Mouse (Mus musculus) small intestine, adult 2 months (tissue): Measurements from ENCODE around the gene Aldh3a2. TPM values are rescaled to one million over a fixed set of nuclear protein-coding genes. Genes with fewer than 3 reads are reported as not detected.
"Not testable (repeated sequence)": the region's sequence is repeated elsewhere in the genome, so short reads cannot be mapped to it uniquely, and the experiment has no call there.

Experiments used
- H3K27ac ChIP-seq: fragments of 200-500 bp; 2 replicates; pipeline ENCODE4 v1.5.1; 2012; ENCODE audit warnings: low read depth, low read length, control low read depth, inconsistent platforms; ENCODE audit not compliant: insufficient read depth
- H3K27me3 ChIP-seq: fragments of 200-500 bp; 2 replicates; pipeline ENCODE4 v1.6.1; 2012; ENCODE audit warnings: mild to moderate bottlenecking, moderate library complexity, low read length, inconsistent platforms; ENCODE audit not compliant: control insufficient read depth, insufficient read depth
- H3K36me3 ChIP-seq: fragments of 200-500 bp; 2 replicates; pipeline ENCODE4 v1.6.1; 2012; ENCODE audit warnings: mild to moderate bottlenecking, low read length, control low read depth, inconsistent platforms; ENCODE audit not compliant: control insufficient read depth, insufficient read depth
- H3K4me1 ChIP-seq: fragments of 200-500 bp; 2 replicates; pipeline ENCODE4 v1.6.1; 2012; ENCODE audit warnings: low read length, inconsistent platforms, mixed read lengths; ENCODE audit not compliant: control insufficient read depth, insufficient read depth, insufficient read length
- H3K4me3 ChIP-seq: fragments of 200-500 bp; 2 replicates; pipeline ENCODE4 v1.5.1; 2012; ENCODE audit warnings: low read depth, mild to moderate bottlenecking, control low read depth, inconsistent platforms, low read length, moderate library complexity
- CTCF ChIP-seq: fragments of 200-500 bp; IDR thresholded peaks from 2 replicates; pipeline ENCODE4 v1.5.1; 2012; ENCODE audit warnings: low read depth, mild to moderate bottlenecking, control low read depth, inconsistent platforms, low read length, moderate library complexity, mixed read lengths; ENCODE audit not compliant: insufficient replicate concordance, insufficient read length; ENCODE audit errors: extremely low read depth
- POLR2A ChIP-seq: fragments of 200-500 bp; IDR thresholded peaks from 2 replicates; pipeline ENCODE4 v1.6.1; 2012; ENCODE audit warnings: low read depth, mild to moderate bottlenecking, control low read depth, inconsistent platforms, low read length, moderate library complexity
- WGBS: fragments of 180-500 bp; shearing (Covaris S2); methylation state at CpG from one replicate; pipeline ENCODE4 v1.1.7; 2018; 5-methylcytosine and 5-hydroxymethylcytosine counted together
- polyA plus RNA-seq: library from polyadenylated mRNA; depleted of rRNA; stranded (reverse); fragments of >200 nt; gene quantifications from 2 replicates; pipeline ENCODE4 v1.2.3, GENCODE M21; 2012

Gene Aldh3a2
- polyA plus RNA-seq, 1 experiment: 166 TPM

DNA sequence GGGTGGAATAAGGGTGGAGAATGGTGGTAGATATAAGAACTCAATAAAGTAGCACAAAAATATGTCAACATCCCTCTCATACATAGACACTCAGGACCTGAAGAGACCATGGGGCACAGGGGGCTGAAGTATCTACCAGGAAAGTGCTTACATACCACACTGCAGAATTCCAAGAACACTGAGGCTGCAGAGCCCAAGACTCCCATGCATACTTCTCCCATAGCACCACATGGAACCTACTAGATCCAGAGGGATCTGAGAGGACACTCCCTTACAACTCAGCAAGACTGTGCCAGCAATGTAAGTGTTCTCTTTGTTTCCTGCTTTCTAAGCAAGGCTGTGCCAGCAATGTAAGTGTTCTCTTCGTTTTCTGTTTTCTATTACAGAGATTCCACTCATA lies 83.4 kb downstream of the Aldh3a2 start:
- no peak overlapping the region for H3K27ac ChIP-seq
- H3K4me3 ChIP-seq: no peak overlapping the region
- H3K4me1 ChIP-seq: no peaks in the 10 kb centered on the region
- TF ChIP-seq CTCF (no peak), POLR2A (no peak)
- WGBS: 72% methylated on average over 1 of the region's 1 CpGs
- H3K27me3 ChIP-seq: no peaks in the 10 kb centered on the region
- H3K36me3 ChIP-seq: no peaks in the 10 kb centered on the region

DNA sequence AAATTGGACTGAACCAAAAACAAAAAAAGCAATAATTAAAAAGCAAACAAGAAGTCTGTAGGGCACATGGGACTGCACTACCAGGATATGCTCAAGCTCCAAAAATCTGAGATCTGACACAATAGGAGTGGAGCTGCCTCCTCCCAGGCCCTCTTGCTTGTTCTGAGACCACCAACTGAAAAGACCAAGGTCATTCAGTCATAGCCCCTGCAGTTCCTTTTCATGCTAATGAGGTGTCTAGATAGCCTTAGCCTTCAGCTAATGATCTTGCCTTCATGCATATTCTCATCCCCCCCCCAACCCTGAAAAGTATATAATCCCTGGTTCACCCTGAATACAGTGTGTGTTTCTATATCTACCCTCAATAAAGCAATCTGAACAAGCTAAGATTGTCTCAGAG lies 85.6 kb downstream of the Aldh3a2 start:
- TF ChIP-seq POLR2A (no peak), CTCF (no peak)
- no peak overlapping the region for H3K27ac ChIP-seq
- H3K4me1 ChIP-seq: no peaks in the 10 kb centered on the region
- H3K27me3 ChIP-seq: no peaks in the 10 kb centered on the region
- no peak overlapping the region for H3K4me3 ChIP-seq
- H3K36me3 ChIP-seq: no peaks in the 10 kb centered on the region

DNA sequence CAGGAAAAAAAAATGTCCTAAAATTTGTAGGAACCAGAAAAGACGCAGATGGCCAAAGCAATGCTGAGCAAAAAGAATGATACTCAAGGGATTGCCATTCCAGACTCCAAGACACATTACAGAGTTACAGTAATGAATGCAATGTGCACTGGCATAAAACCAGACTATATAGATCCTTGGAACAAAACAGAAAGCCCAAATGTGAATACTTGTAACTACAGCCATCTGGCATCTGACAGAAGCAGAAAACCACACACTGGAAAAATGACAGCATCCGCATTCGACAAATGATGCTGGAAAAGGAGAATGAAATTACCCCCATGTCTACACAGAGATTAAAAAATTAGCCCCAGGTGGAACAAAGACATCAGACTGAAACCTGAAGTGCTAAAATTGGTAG lies 86.9 kb downstream of the Aldh3a2 start:
- Histone ChIP-seq H3K27ac (no peak overlapping the region), H3K4me1 (no peaks in the 10 kb centered on the region), H3K36me3 (no peaks in the 10 kb centered on the region), H3K4me3 (no peak overlapping the region), H3K27me3 (no peaks in the 10 kb centered on the region)
- TF ChIP-seq POLR2A: no peak
- no peak for TF ChIP-seq CTCF
- WGBS: 89% methylated on average over 3 of the region's 3 CpGs

DNA sequence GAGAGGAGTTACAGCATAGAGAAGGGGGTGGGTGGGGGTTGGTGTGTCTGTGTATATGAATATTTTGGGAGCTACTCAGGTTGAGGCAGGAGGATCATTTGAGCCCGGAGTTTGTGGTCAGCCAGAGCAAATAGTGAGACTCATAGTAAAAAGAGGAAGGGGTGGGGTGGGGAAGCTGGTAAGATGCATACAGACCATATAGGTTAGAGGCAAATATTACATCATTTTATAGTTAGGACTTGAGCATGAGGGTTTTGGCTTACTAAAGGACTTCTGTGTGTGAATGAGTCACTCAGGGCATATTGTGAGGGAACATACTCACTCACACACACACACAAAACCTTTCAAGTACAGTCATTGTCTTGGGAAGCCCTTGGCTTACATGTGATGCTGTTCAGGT lies 90.9 kb downstream of the Aldh3a2 start:
- 81% methylated on average over 1 of the region's 1 CpGs for WGBS
- no peak for TF ChIP-seq POLR2A
- TF ChIP-seq CTCF: no peak
- Histone ChIP-seq H3K36me3 (no peaks in the 10 kb centered on the region), H3K27ac (no peak overlapping the region), H3K4me3 (no peak overlapping the region), H3K4me1 (0 out of 2 replicates have a peak, but pooled peaks cover 2% of the 10 kb centered on the region), H3K27me3 (no peaks in the 10 kb centered on the region)

DNA sequence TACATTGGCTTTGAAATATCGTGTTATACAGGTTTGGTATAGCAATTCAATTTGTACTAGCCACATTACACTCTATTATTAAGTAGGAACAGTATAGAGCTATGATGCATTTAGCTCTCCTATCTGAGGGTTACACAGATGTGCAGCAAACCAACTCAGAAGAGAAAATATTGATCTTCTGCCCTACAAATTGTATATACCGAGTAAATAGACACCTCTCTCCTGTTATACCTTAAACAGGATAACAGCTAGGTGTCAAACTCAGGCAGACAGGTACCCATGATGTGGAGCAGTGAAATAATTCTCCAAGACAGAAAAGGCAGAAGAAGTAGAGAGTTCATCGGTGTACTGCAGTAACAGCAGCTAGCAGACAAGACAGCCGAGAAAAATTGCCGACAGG lies 91.5 kb downstream of the Aldh3a2 start:
- 63% methylated on average over 5 of the region's 5 CpGs for WGBS

DNA sequence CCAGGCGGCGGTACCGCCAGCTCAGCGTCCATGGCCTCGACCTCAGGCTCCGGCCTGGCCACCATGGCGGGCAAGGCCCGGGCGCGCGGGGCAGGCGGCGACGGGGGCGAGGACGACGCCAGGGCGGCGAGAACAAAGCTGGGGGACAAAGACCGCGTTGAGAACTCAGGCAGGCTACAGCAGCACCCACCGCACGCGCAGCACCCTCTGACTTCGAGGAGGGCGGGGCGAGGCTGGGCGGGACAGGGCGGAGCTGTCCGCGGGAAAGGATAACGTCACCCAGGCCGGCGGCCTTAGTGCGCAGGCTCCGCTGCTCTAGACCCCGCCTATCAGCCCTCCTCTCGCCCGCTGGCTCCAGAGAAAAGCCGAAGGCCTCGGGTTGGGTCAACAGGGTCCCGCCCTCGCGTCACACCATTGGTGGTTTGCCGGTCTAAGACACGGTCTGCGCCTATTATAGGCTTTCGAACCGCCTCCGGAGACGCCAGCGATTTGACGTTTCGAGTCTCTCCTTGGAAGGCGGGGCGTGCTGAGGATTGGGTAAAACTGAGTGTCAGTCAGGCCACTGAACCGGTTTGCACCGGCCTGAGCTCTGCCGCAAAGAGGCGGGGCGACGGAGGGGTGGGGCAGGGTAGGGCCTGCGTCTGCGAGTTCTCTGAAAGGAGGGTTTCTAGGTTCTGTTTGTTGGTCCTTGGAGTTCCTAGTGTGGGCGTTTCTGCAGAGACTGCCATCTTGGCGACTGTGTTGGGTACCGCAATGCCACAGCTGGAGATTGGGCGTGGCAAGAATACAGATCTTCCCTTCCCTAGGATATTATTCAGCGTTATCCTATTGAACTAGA lies 92.2 kb downstream of the Aldh3a2 start, which contains the start of gene Usp22:
Gene Usp22, minus strand, starts transcription at position 235 of the 838 bp plus-strand sequence.
- TF ChIP-seq POLR2A (peak; percentile 75; the same call in 1 of the 2 replicates), CTCF (no peak)
- H3K4me1 ChIP-seq: 0 out of 2 replicates have a peak, but pooled peaks cover 2% of the 10 kb centered on the region
- peak within 1 kb of the TSS; percentile 90 for H3K27ac ChIP-seq
- WGBS: under 1% methylated on average over 69 of the region's 69 CpGs
- no peaks in the 10 kb centered on the region for H3K27me3 ChIP-seq
- H3K36me3 ChIP-seq: no peaks in the 10 kb centered on the region
- peak within 1 kb of the TSS; percentile 82 for H3K4me3 ChIP-seq

More for the DNA sequence above, 91.5 kb downstream of the Aldh3a2 start:
- Histone ChIP-seq H3K4me3 (no peak overlapping the region), H3K27me3 (no peaks in the 10 kb centered on the region), H3K4me1 (0 out of 2 replicates have a peak, but pooled peaks cover 2% of the 10 kb centered on the region), H3K36me3 (no peaks in the 10 kb centered on the region), H3K27ac (no peak overlapping the region)
- TF ChIP-seq CTCF (no peak), POLR2A (no peak)

DNA sequence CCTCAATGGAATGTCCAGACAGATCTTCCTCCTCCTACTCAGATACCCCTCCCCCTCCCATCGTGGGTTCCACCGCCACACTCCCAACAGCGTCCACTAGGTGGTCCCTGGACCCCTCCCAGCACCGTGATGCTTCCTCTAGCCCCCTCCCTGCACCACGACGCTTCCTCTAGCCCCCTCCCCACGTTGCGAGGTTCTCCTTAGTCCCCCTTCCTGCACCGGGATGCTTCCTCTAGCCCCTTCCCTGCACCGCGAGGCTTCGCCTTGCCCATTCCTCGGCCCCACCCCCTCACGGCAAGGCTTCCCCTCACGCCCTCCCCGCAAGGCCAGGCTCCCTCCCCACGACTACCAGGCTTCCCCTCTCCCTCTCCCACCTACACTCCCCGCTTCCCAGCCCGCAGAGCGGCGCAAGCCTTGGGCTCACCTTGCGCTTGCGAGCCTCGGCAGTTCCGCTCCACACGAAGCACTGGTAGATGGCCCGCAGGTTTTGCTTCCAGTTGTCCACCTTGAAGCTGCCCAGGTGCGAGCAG lies 92.9 kb downstream of the Aldh3a2 start:
- peak overlapping the region; percentile 90 for H3K27ac ChIP-seq
- 0 out of 2 replicates have a peak, but pooled peaks cover 2% of the 10 kb centered on the region for H3K4me1 ChIP-seq
- under 1% methylated on average over 28 of the region's 28 CpGs for WGBS
- no peaks in the 10 kb centered on the region for H3K27me3 ChIP-seq
- H3K4me3 ChIP-seq: peak overlapping the region; percentile 82
- TF ChIP-seq CTCF: no peak; the same call in 1 of the 2 replicates
- H3K36me3 ChIP-seq: no peaks in the 10 kb centered on the region

DNA sequence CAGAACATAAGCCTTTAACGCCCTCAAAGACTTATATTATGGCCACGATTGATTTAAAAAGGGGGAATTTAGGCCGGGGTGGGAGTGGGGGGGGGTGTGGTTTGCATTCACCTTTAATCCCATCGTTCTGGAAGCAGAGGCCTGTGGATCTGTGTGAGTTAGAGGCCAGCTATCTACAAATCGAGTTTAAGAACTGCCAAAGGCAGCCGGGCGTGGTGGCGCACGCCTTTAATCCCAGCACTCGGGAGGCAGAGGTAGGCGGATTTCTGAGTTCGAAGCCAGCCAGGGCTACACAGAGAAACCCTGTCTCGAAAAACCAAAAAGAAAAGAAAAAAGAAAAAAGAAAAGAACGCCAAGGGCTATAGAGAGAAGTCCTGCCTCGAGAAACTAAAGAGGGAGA lies 93.8 kb downstream of the Aldh3a2 start:
- H3K36me3 ChIP-seq, H3K27me3 ChIP-seq, H3K4me1 ChIP-seq, H3K4me3 ChIP-seq, H3K27ac ChIP-seq: not testable (repeated sequence)
- 24% methylated on average over 15 of the region's 15 CpGs for whole genome bisulfite sequencing
